Mouse (Mus musculus) olfactory bulb, adult 2 months (tissue): ENCODE results near the gene Gm20696. TPM values are rescaled to one million over a fixed set of nuclear protein-coding genes. Genes with fewer than 3 reads are reported as not detected.

Experiments
- H3K27ac ChIP-seq: fragments of 200-500 bp; 2 replicates; pipeline ENCODE4 v1.5.1; 2012; ENCODE audit warnings: low read depth, low read length; ENCODE audit not compliant: insufficient read depth
- H3K4me1 ChIP-seq: fragments of 200-500 bp; 2 replicates; pipeline ENCODE4 v1.6.1; 2012; ENCODE audit warnings: low read length; ENCODE audit not compliant: control insufficient read depth, insufficient read depth
- H3K4me3 ChIP-seq: fragments of 200-500 bp; 2 replicates; pipeline ENCODE4 v1.5.1; 2012; ENCODE audit warnings: mild to moderate bottlenecking, low read depth, low read length, moderate library complexity; ENCODE audit not compliant: insufficient read depth
- CTCF ChIP-seq: fragments of 200-500 bp; IDR thresholded peaks from 2 replicates; pipeline ENCODE4 v1.5.1; 2012; ENCODE audit warnings: low read depth, mild to moderate bottlenecking, low read length, moderate library complexity; ENCODE audit not compliant: insufficient read depth
- POLR2A ChIP-seq: fragments of 200-500 bp; IDR thresholded peaks from 2 replicates; pipeline ENCODE4 v1.6.1; 2012; ENCODE audit warnings: mild to moderate bottlenecking, low read depth, low read length, moderate library complexity; ENCODE audit not compliant: insufficient read depth
- WGBS: fragments of 180-500 bp; shearing (Covaris S2); methylation state at CpG from one replicate; pipeline ENCODE4 v1.1.7; 2018; 5-methylcytosine and 5-hydroxymethylcytosine counted together
- polyA plus RNA-seq: library from polyadenylated mRNA; stranded (reverse); fragments of >200 nt; gene quantifications from 2 replicates; pipeline ENCODE4 v1.2.4, GENCODE M21; 2012; ENCODE audit warnings: low replicate concordance; ENCODE audit not compliant: missing spikeins, insufficient read depth, insufficient read length

Gene Gm20696
- polyA plus RNA-seq, 1 experiment, result not detected

DNA sequence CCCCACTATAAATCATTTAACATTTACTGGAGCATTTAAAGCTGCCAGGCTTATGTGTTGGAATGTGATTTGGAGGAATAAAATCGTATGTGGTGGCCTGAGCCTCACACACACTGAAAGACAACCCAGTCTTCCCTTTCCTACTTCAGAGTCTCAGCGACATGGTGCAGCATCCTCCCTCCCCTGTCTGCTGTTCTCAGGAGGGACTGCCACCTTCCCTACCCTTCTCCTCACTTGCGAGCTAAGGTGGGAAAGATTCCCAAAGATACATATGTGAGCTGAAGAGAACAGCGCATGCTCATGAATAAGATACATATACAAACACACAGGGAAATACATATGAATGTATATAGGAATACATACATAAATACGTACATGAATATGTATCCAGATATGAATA is 333.5 kb downstream of the Gm20696 start:
- Histone ChIP-seq H3K4me1 (peaks cover 4% of the 10 kb centered on the region; the same call in 1 of the 2 replicates), H3K27ac (no peak overlapping the region), H3K4me3 (no peak overlapping the region)
- 97% methylated on average over 5 of the region's 5 CpGs for WGBS
- no peak for TF ChIP-seq POLR2A
- no peak for TF ChIP-seq CTCF

GRCm38 (mm10) chr6:99330169-99330568 is 336.4 kb downstream of the Gm20696 start:
- Histone ChIP-seq H3K4me3 (no peak overlapping the region), H3K4me1 (no peaks in the 10 kb centered on the region), H3K27ac (no peak overlapping the region)
- TF ChIP-seq POLR2A, result no peak
- TF ChIP-seq CTCF, result no peak
- WGBS, result 88% methylated on average over 4 of the region's 4 CpGs

DNA sequence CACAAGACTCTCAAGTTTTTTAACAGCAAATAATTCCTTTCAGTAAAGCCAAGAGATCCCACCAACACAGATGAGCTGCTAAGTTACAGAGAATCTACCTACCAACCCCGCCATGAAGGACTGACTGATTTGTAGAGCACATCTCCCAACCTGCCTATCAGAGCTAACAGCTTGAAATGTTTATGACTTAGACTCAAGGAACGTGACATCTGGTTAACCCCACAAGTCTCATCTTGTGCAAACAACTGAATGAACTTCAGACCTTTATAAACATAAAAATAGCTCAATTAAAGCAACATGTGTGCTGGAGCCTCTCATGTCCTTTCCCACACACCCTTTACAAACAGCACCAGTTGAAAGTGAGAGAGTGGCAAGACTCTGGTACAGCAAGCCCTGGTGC is 338.0 kb downstream of the Gm20696 start:
- no peaks in the 10 kb centered on the region for H3K4me1 ChIP-seq
- WGBS, result 95% methylated on average over 2 of the region's 2 CpGs
- no peak overlapping the region for H3K4me3 ChIP-seq
- no peak overlapping the region for H3K27ac ChIP-seq
- TF ChIP-seq CTCF, result no peak
- no peak for TF ChIP-seq POLR2A

- Histone ChIP-seq H3K4me1 (no peaks in the 10 kb centered on the region), H3K4me3 (no peak overlapping the region), H3K27ac (no peak overlapping the region)
- TF ChIP-seq CTCF (no peak), POLR2A (no peak)
- WGBS, result 72% methylated on average over 6 of the region's 6 CpGs
Measured at GRCm38 (mm10) chr6:99328146-99328545, 338.5 kb downstream of the Gm20696 start.

GRCm38 (mm10) chr6:99327721-99328120 is 338.9 kb downstream of the Gm20696 start:
- 78% methylated on average over 11 of the region's 11 CpGs for WGBS
- TF ChIP-seq POLR2A, result no peak
- TF ChIP-seq CTCF, result no peak
- Histone ChIP-seq H3K4me3 (no peak overlapping the region), H3K27ac (no peak overlapping the region), H3K4me1 (no peaks in the 10 kb centered on the region)

- Histone ChIP-seq H3K27ac (no peak overlapping the region), H3K4me1 (no peaks in the 10 kb centered on the region), H3K4me3 (no peak overlapping the region)
- 97% methylated on average over 2 of the region's 2 CpGs for WGBS
- TF ChIP-seq CTCF, result no peak
- TF ChIP-seq POLR2A, result no peak
Measured at GRCm38 (mm10) chr6:99325881-99326280, 340.7 kb downstream of the Gm20696 start.

DNA sequence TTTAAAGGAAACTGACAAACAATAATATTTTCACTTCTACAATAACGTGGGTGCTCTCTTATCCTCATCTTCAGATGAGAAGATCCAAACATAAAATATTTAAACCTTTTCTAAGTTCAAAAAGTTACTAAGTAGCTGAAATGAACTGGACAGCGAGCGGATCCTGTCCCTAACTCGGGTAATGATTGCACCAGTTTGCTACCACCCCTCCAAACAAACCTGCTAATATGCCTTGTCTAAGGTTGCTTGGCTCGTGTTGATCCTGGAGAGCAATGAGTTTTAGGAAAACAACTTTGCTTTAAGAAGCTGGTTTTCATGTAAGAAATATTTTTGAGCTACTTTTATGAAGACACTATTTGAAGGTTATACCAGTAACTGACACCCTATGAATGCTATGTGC is 341.1 kb downstream of the Gm20696 start:
- WGBS, result 93% methylated on average over 5 of the region's 5 CpGs

DNA sequence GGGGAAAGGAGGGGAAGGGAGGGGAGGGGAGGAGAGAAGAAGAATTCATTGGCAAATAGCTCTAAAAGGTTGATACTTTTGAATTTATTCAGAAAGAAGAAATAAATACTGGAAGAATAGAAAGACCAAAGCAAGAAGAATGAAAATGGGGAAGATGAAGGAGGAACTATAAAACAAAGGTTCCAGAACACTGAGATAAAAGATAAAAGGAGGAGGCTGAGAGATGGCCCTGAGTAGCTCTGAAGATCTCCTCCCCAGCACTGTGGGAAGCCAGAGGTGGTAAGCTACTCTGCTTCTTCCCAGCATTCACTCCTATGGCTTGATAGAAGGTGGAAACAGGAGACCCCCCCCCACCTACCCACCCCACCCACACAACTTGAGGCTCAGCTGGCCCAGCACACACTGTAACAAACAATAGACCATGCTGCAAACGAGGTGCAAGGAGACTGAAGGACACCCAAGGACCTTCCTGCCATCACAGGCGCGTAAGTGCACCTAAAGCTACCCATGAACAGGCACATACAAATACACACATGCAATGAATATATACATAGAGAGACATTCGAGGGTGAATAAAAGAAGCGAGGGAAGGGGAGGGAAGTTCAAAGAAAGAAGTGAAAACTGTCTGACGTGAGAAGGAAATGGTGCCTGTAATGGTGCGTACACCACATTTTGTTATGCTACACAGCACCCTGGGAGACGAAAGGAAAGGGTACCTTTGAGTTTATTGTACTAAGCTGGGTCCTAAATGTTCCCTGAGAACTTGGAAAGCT is 344.3 kb downstream of the Gm20696 start:
- WGBS, result 82% methylated on average over 8 of the region's 8 CpGs
- H3K27ac ChIP-seq, result no peak overlapping the region
- no peaks in the 10 kb centered on the region for H3K4me1 ChIP-seq
- H3K4me3 ChIP-seq, result no peak overlapping the region
- TF ChIP-seq CTCF, result no peak
- TF ChIP-seq POLR2A, result no peak

More for the DNA sequence above, 341.1 kb downstream of the Gm20696 start:
- no peaks in the 10 kb centered on the region for H3K4me1 ChIP-seq
- no peak overlapping the region for H3K27ac ChIP-seq
- H3K4me3 ChIP-seq, result no peak overlapping the region
- no peak for TF ChIP-seq CTCF
- TF ChIP-seq POLR2A, result no peak

- Histone ChIP-seq H3K4me1 (no peaks in the 10 kb centered on the region), H3K27ac (no peak overlapping the region), H3K4me3 (no peak overlapping the region)
- TF ChIP-seq POLR2A (no peak), CTCF (no peak)
- WGBS, result 95% methylated on average over 8 of the region's 8 CpGs
Measured at GRCm38 (mm10) chr6:99320444-99320843, 346.2 kb downstream of the Gm20696 start.
